Mouse (Mus musculus): Measurements from ENCODE around the gene AC134908.4. TPM values are rescaled to one million over a fixed set of nuclear protein-coding genes. Genes with fewer than 3 reads are reported as not detected.

AC134908.4 gene
- not detected for polyA plus RNA-seq (2014; fragmentation: Illumina TruSeq; extraction: RNeasy Lipid Tissue Mini Kit (QIAGEN cat#74804); ENCODE audit: low read depth, low replicate concordance)

GRCm38 (mm10) chr17:25795609-25796092, at the start of gene AC134908.4:
TSS of gene AC134908.4 (minus strand) at chr17:25795659.

GRCm38 (mm10) chr17:25844396-25844901, 49.0 kb upstream of the AC134908.4 start, which contains the start of gene Rhot2:
TSS of gene Rhot2 (minus strand) at chr17:25844851.

GRCm38 (mm10) chr17:25841117-25841880, 45.8 kb upstream of the AC134908.4 start, which contains the start of gene Gm20683:
TSS of gene Gm20683 (minus strand) at chr17:25841763.

GRCm38 (mm10) chr17:25837076-25837410, 41.6 kb upstream of the AC134908.4 start, which contains the start of gene Rhbdl1:
TSS of gene Rhbdl1 (minus strand) at chr17:25837295.

GRCm38 (mm10) chr17:25833291-25833663, 37.8 kb upstream of the AC134908.4 start, which contains the start of gene Stub1:
TSS of gene Stub1 (minus strand) at chr17:25833404.

GRCm38 (mm10) chr17:25828712-25829557, 33.5 kb upstream of the AC134908.4 start, which contains the start of gene Jmjd8:
TSS of gene Jmjd8 (plus strand) at chr17:25828867.

GRCm38 (mm10) chr17:25823452-25823851, 28.0 kb upstream of the AC134908.4 start, which contains the start of gene Wdr24:
TSS of gene Wdr24 (plus strand) at chr17:25823627.

GRCm38 (mm10) chr17:25808789-25809605, 13.5 kb upstream of the AC134908.4 start, which contains the start of gene Fbxl16:
TSS of gene Fbxl16 (plus strand) at chr17:25809085.

GRCm38 (mm10) chr17:25796951-25797369, 1.5 kb upstream of the AC134908.4 start, which contains the start of gene Metrn:
TSS of gene Metrn (minus strand) at chr17:25797136.

GRCm38 (mm10) chr17:25792615-25793014, 2.8 kb downstream of the AC134908.4 start, which contains the start of gene Fam173a:
TSS of gene Fam173a (minus strand) at chr17:25792901.

GRCm38 (mm10) chr17:25786280-25786679, 9.2 kb downstream of the AC134908.4 start, which contains the start of gene Ccdc78:
TSS of gene Ccdc78 (plus strand) at chr17:25786580.

GRCm38 (mm10) chr17:25785281-25785745, 10.1 kb downstream of the AC134908.4 start, which contains the start of gene Haghl:
TSS of gene Haghl (minus strand) at chr17:25785673.

GRCm38 (mm10) chr17:25773549-25774120, 21.8 kb downstream of the AC134908.4 start, which contains the start of gene Narfl:
TSS of gene Narfl (plus strand) at chr17:25773776.

GRCm38 (mm10) chr17:25754241-25754640, 41.2 kb downstream of the AC134908.4 start, which contains the start of gene Msln:
TSS of gene Msln (minus strand) at chr17:25754378.

Other genes with a start within 250 kb of the AC134908.4 start
- 0.60 TPM for gene Sox8, start 225.0 kb downstream of the AC134908.4 start, polyA plus RNA-seq (2014; fragmentation: Illumina TruSeq; extraction: RNeasy Lipid Tissue Mini Kit (QIAGEN cat#74804); ENCODE audit: low read depth, low replicate concordance)
- gene Lmf1, start 216.6 kb downstream of the AC134908.4 start, polyA plus RNA-seq (2014; fragmentation: Illumina TruSeq; extraction: RNeasy Lipid Tissue Mini Kit (QIAGEN cat#74804); ENCODE audit: low read depth, low replicate concordance): 20.8 TPM
- not detected for gene Gng13, start 78.5 kb downstream of the AC134908.4 start, polyA plus RNA-seq (2014; fragmentation: Illumina TruSeq; extraction: RNeasy Lipid Tissue Mini Kit (QIAGEN cat#74804); ENCODE audit: low read depth, low replicate concordance)
- 1.7 TPM for gene Chtf18, start 68.2 kb downstream of the AC134908.4 start, polyA plus RNA-seq (2014; fragmentation: Illumina TruSeq; extraction: RNeasy Lipid Tissue Mini Kit (QIAGEN cat#74804); ENCODE audit: low read depth, low replicate concordance)
- 10.7 TPM for gene Rpusd1, start 68.0 kb downstream of the AC134908.4 start, polyA plus RNA-seq (2014; fragmentation: Illumina TruSeq; extraction: RNeasy Lipid Tissue Mini Kit (QIAGEN cat#74804); ENCODE audit: low read depth, low replicate concordance)
- 0.11 TPM for gene Mslnl, start 59.6 kb downstream of the AC134908.4 start, polyA plus RNA-seq (2014; fragmentation: Illumina TruSeq; extraction: RNeasy Lipid Tissue Mini Kit (QIAGEN cat#74804); ENCODE audit: low read depth, low replicate concordance)
- 26.3 TPM for gene Msln, start 41.3 kb downstream of the AC134908.4 start, polyA plus RNA-seq (2014; fragmentation: Illumina TruSeq; extraction: RNeasy Lipid Tissue Mini Kit (QIAGEN cat#74804); ENCODE audit: low read depth, low replicate concordance)
- gene Narfl, start 21.9 kb downstream of the AC134908.4 start, polyA plus RNA-seq (2014; fragmentation: Illumina TruSeq; extraction: RNeasy Lipid Tissue Mini Kit (QIAGEN cat#74804); ENCODE audit: low read depth, low replicate concordance): 17.1 TPM
- 27.9 TPM for gene Haghl, start 10.0 kb downstream of the AC134908.4 start, polyA plus RNA-seq (2014; fragmentation: Illumina TruSeq; extraction: RNeasy Lipid Tissue Mini Kit (QIAGEN cat#74804); ENCODE audit: low read depth, low replicate concordance)
- 0.32 TPM for gene Ccdc78, start 9.1 kb downstream of the AC134908.4 start, polyA plus RNA-seq (2014; fragmentation: Illumina TruSeq; extraction: RNeasy Lipid Tissue Mini Kit (QIAGEN cat#74804); ENCODE audit: low read depth, low replicate concordance)
- 85.6 TPM for gene Fam173a, start 2.8 kb downstream of the AC134908.4 start, polyA plus RNA-seq (2014; fragmentation: Illumina TruSeq; extraction: RNeasy Lipid Tissue Mini Kit (QIAGEN cat#74804); ENCODE audit: low read depth, low replicate concordance)
- 10.5 TPM for gene Metrn, start 1.5 kb upstream of the AC134908.4 start, polyA plus RNA-seq (2014; fragmentation: Illumina TruSeq; extraction: RNeasy Lipid Tissue Mini Kit (QIAGEN cat#74804); ENCODE audit: low read depth, low replicate concordance)
- gene Fbxl16, start 13.4 kb upstream of the AC134908.4 start, polyA plus RNA-seq (2014; fragmentation: Illumina TruSeq; extraction: RNeasy Lipid Tissue Mini Kit (QIAGEN cat#74804); ENCODE audit: low read depth, low replicate concordance): 0.35 TPM
- 14.1 TPM for gene Wdr24, start 28.0 kb upstream of the AC134908.4 start, polyA plus RNA-seq (2014; fragmentation: Illumina TruSeq; extraction: RNeasy Lipid Tissue Mini Kit (QIAGEN cat#74804); ENCODE audit: low read depth, low replicate concordance)
- 62.1 TPM for gene Jmjd8, start 33.2 kb upstream of the AC134908.4 start, polyA plus RNA-seq (2014; fragmentation: Illumina TruSeq; extraction: RNeasy Lipid Tissue Mini Kit (QIAGEN cat#74804); ENCODE audit: low read depth, low replicate concordance)
- 137 TPM for gene Stub1, start 37.7 kb upstream of the AC134908.4 start, polyA plus RNA-seq (2014; fragmentation: Illumina TruSeq; extraction: RNeasy Lipid Tissue Mini Kit (QIAGEN cat#74804); ENCODE audit: low read depth, low replicate concordance)
- gene Rhbdl1, start 41.6 kb upstream of the AC134908.4 start, polyA plus RNA-seq (2014; fragmentation: Illumina TruSeq; extraction: RNeasy Lipid Tissue Mini Kit (QIAGEN cat#74804); ENCODE audit: low read depth, low replicate concordance): 43.9 TPM
- 17.7 TPM for gene Gm20683, start 46.1 kb upstream of the AC134908.4 start, polyA plus RNA-seq (2014; fragmentation: Illumina TruSeq; extraction: RNeasy Lipid Tissue Mini Kit (QIAGEN cat#74804); ENCODE audit: low read depth, low replicate concordance)
- gene Rhot2, start 49.2 kb upstream of the AC134908.4 start, polyA plus RNA-seq (2014; fragmentation: Illumina TruSeq; extraction: RNeasy Lipid Tissue Mini Kit (QIAGEN cat#74804); ENCODE audit: low read depth, low replicate concordance): 37.8 TPM
- 12.3 TPM for gene Wdr90, start 65.8 kb upstream of the AC134908.4 start, polyA plus RNA-seq (2014; fragmentation: Illumina TruSeq; extraction: RNeasy Lipid Tissue Mini Kit (QIAGEN cat#74804); ENCODE audit: low read depth, low replicate concordance)
- gene Mcrip2, start 73.1 kb upstream of the AC134908.4 start, polyA plus RNA-seq (2014; fragmentation: Illumina TruSeq; extraction: RNeasy Lipid Tissue Mini Kit (QIAGEN cat#74804); ENCODE audit: low read depth, low replicate concordance): 30.4 TPM
- gene Mettl26, start 79.4 kb upstream of the AC134908.4 start, polyA plus RNA-seq (2014; fragmentation: Illumina TruSeq; extraction: RNeasy Lipid Tissue Mini Kit (QIAGEN cat#74804); ENCODE audit: low read depth, low replicate concordance): 50.1 TPM
- gene Wfikkn1, start 85.2 kb upstream of the AC134908.4 start, polyA plus RNA-seq (2014; fragmentation: Illumina TruSeq; extraction: RNeasy Lipid Tissue Mini Kit (QIAGEN cat#74804); ENCODE audit: low read depth, low replicate concordance): 1.1 TPM
- 22.5 TPM for gene Rab40c, start 124.1 kb upstream of the AC134908.4 start, polyA plus RNA-seq (2014; fragmentation: Illumina TruSeq; extraction: RNeasy Lipid Tissue Mini Kit (QIAGEN cat#74804); ENCODE audit: low read depth, low replicate concordance)
- 65.9 TPM for gene Pigq, start 149.3 kb upstream of the AC134908.4 start, polyA plus RNA-seq (2014; fragmentation: Illumina TruSeq; extraction: RNeasy Lipid Tissue Mini Kit (QIAGEN cat#74804); ENCODE audit: low read depth, low replicate concordance)
- 2.3 TPM for gene Nhlrc4, start 149.3 kb upstream of the AC134908.4 start, polyA plus RNA-seq (2014; fragmentation: Illumina TruSeq; extraction: RNeasy Lipid Tissue Mini Kit (QIAGEN cat#74804); ENCODE audit: low read depth, low replicate concordance)
- 1.3 TPM for gene A930017K11Rik, start 156.9 kb upstream of the AC134908.4 start, polyA plus RNA-seq (2014; fragmentation: Illumina TruSeq; extraction: RNeasy Lipid Tissue Mini Kit (QIAGEN cat#74804); ENCODE audit: low read depth, low replicate concordance)
- gene Capn15, start 190.1 kb upstream of the AC134908.4 start, polyA plus RNA-seq (2014; fragmentation: Illumina TruSeq; extraction: RNeasy Lipid Tissue Mini Kit (QIAGEN cat#74804); ENCODE audit: low read depth, low replicate concordance): 18.4 TPM

All from adipose tissue, adult 10 weeks (tissue).